Mouse (Mus musculus): ENCODE results near the gene Drc3.

Drc3 gene

DNA sequence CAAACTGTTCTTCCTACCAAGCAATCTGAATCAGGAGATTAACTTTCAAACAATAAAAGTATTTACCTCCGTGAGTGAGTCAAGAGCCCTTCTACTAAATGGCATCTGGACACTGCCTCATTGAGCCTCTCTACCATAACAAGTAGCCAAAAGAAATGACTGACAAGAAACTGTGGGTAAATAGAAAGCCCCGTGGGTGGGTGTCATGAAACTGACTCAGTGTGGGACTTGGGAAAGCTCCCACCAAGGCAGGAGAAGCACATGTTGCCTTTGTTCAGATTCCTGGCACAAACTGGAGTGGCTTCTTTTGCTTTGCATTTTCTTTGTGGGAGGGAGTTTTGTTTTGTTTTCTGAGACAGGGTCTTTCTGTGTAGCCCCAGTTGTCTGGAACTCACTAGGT is 17.4 kb upstream of the Drc3 start:
- no peak for DNase-seq (ENCODE audit: low spot score in 2 of 2)

DNA sequence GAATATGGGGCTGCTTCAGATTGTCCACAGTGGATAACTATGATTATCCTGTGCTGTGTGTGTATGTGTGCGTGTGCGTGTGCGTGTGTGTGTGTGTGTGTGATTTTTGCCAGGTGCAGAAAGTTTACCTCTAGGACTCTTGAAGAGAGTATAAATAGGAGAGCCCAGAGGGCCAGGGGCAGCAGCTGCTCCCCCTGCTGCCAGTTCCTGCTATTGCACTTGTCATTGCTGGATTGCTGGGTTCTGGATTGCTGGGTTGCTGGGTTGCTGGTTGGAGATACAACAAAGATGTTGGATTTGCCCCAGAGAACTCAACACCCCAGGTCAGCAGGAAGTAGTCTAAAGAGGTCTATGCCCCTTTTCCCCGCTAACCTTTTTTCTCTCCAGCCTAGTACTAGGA is 14.8 kb upstream of the Drc3 start:
- peak; percentile 17 to 48 for DNase-seq (ENCODE audit: low spot score in 2 of 2)

DNA sequence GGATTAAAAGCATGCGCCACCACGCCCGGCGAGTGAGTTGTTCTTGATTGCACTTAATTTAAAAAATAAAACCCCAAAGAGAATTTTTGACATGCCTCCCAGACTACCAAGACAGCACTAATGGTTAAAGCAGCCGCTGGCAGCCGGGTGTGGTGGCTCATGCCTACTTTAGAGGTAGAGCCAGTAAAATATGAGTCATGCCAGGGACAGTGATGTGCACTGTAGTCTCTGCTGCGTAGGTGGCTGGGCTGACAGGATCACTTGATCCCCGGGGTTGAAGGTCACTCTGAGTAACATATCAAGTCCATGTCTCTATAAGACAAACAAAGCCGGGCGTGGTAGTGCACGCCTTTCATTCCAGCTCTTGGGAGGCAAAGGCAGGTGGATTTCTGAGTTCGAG is 13.8 kb upstream of the Drc3 start:
- no peak for DNase-seq (ENCODE audit: low spot score in 2 of 2)

DNA sequence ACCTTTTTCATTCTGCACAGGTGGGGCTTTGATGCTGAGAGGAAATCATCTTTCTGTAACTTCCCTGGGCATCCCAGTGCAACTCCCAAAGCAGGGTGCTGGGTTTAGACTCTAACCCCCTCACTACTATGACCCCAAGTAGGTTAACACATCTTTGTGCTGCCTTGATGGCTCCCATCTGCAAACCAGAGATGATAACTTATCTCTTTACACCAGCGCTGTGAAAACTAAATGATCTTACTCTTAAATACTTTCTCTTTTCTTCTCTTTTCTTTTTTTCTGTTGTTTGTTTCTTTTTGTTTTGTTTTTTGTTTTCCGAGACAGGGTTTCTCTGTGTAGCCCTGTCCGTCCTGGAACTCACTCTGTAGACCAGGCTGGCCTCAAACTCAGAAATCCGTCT is 7.3 kb upstream of the Drc3 start:
- no peak for DNase-seq (ENCODE audit: low spot score in 2 of 2)

DNA sequence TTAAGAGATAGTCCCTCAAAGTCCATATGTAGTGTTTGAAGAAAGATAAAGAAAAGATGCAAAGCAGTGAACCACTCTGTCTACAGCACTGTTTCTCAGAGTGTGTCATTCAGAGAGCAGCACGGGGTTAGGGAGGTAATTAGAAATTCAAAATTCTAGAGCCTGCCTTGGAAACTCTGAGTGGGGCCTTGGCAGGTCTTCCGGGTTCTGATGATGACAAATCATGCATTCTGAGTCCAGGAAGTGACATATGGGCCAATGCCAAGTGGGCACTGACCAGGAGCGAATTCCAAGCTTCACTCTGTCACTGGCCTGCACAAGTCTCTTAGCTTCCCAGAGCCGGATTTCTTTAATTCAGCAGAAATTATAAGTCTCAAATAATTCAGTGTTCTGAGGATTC is 6.6 kb upstream of the Drc3 start:
- no peak for DNase-seq (ENCODE audit: low spot score in 2 of 2)

DNA sequence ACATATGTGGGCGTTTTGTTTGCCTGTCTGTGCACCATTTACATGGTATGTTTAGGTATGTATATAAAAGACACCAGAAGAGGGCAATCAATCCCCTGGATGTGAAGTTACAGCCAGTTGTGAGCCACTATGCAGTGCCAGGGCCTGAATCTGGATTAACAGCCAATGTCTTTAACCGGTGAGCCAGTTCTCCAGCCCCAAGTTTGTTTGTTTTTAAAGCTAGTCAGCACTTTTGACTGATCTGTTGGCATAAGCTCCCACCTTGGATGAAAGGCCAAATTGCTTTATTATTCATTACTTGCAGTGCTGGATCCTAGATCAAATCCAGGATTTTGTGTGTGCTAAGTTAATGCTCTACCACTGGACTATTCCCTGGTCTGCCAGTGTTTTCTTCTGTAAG is 1.7 kb upstream of the Drc3 start:
- no peak for DNase-seq (ENCODE audit: low spot score in 2 of 2)

DNA sequence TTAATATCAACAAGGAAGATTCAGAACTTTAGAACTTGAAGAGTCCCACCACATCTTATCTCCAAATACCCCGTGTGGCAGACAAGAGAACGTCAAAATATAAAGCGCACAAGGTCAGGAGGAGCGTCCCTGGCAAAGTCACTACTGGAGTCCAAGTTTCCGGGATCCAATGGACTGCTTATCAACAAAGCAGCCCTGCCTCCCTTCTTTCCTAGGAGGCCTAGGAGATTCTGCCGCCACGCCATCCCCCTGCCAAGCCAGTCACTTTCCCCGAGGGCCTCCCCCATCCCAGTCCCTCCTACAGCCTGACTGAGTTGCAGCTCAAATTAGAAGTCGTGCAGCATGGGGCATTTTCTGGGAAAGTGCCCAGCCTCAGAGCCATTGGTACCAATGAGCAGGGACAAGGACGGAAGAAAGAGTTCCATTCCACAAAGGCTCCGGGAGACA is 1.2 kb upstream of the Drc3 start:
- DNase-seq (ENCODE audit: low spot score in 2 of 2) = no peak

DNA sequence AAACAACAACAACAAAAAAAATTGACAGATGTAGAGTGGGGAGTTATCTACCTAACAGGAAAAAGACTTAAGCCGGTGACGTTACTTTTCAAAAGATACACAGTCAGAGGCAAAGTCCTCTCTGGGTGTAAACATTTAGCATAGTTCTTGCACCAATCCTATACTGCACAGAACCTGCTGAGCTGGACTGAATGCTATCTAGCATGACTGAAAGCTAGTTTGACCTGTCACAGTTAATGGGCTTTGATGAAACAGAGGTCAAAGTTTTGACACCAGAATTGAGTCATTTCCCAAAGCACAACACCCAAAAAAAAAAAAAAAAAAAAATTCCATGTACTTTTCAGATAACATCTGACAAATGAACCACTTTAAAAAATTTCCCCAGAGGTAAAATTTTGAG is 2.8 kb downstream of the Drc3 start:
- no peak for DNase-seq (ENCODE audit: low spot score in 2 of 2)

DNA sequence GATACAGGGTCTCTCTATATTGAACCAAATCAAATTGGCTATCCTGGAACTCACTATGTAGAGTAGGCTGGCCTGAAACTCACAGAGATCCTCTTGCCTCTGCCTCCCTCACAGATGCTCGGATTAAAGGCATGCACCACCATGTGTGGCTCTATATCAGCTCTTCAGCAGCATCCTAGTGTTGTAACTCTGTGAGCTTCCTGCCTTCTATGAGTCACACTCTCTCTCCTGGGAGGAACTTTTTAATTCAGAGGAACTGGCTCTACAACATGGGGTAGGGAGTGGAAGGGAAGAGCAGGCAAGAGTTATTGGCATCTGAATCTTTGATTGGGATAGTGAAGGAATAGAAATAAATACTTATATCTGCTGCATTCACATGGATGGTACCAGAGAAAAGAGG is 4.0 kb downstream of the Drc3 start:
- no peak for DNase-seq (ENCODE audit: low spot score in 2 of 2)

DNA sequence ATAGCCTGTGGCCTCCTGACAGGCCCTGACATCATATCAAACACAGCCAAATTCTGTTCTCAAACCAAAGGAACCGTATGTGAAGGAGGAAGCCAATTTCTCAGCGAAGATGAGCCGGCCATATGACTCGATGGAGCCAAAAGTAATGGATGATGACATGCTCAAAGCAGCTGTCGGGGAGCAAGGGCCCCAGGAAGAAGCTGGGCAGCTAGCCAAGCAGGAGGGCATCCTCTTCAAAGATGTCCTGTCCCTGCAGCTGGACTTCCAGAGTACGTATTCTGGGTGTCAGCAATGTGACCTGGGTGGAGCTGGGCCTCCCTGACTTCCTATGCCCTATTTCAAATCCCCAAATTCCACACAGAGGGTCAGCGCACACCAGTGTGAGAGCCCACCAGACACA is 5.4 kb downstream of the Drc3 start:
- no peak for DNase-seq (ENCODE audit: low spot score in 2 of 2)

DNA sequence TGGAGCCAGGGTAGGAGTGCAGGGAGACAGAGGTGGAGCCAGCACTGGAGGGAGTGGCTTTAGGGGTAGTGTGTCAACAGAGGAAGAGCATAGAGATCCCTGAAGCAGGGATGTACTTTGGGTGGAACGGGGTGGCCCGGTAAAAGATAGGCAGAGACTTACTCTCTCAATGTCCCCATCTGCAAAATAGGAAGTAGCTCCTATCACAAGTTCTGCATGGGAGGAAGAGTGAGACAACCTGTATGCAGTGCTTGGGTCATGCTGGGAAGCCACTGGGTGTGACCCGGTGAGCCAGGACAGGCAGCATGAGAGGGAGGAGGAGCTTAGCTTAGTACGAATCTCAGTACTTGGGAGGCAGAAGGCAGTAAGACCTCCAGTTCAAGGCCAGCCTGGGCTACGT is 6.0 kb downstream of the Drc3 start:
- DNase-seq (ENCODE audit: low spot score in 2 of 2) = no peak

DNA sequence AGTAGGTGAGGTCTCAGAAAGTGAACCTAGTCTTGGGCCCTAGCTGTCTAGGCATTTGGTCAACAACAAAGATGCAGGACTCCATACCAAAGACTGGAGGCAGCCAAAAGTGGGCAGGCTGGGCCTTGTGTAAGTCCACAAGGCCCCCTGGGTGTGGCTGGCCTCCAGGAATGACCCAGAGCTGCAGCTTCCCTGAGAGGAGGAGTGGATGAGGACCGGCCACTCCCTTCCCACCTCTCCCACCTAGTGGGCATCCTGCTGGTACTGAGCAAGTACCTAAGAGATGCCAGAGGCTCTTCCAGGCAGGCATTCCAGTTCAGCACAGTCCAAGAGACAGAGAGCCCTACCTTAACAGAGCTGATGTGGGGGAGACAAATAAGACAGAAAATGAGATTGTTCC is 6.8 kb downstream of the Drc3 start:
- DNase-seq (ENCODE audit: low spot score in 2 of 2) = no peak

DNA sequence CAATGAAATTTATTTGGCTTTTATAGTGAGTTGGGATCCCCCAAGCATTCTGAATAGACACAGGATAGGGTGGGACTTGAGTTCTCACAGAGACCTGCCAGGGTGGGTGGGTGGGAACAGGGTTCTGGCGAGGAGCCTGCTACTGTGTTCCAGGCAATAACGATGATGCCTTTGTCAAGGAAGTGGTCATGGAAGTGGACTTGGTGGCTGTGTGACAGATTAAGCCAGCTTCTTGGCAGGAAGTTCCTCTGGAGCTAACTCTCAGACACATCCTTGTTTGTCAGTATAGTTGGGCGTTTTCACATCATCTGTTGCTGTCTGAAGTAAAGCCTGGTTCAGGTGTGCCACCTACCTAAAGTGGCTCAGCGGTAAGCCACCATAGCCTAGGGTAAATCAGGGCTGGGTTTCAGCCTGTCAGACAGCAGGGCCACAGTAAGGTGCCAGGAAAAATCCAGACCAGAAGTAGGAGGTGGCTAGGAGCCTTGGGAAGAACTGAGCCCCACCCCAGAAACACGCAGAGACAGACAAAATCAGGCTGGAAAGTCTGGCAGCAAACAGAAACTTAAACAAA is 7.6 kb downstream of the Drc3 start:
- no peak for DNase-seq (ENCODE audit: low spot score in 2 of 2)

DNA sequence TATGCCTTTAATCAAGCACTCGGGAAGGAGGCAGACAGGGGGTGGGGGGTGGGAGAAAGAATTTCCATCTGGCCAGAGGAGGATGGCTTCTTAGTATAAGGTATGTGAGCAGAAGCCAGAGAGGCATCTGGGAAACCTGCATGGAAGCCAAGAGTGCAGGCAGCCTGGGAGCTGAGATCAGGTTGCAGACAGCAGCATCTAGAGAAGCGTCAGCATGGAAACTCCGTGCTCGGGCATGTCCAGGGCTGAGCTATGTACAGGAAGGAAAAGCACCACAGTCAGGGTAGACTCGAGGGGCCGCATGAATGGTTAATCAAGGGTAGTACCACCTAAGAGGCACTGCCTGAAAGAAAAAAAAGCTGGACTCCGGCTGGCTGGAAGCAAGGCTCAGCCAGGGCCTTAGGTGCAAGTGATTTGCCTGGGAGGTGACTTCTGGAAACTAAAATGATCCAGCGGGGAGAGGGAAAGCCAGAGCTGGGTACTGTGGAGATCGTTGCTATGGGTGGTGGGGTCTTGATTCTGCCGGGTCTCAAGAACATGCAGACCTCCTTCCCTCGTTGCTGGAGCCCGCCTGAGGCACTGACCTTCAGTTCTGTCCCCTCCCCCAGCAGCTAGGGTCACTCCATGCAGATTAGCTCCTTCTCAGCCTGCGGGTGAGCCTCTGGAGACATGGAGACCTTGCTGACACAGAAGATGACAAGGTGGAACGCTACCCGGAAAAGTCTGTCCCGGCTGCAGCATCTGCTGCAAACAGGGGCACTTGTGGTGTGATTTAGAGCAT is 13.3 kb downstream of the Drc3 start:
- DNase-seq (ENCODE audit: low spot score in 2 of 2) = no peak

DNA sequence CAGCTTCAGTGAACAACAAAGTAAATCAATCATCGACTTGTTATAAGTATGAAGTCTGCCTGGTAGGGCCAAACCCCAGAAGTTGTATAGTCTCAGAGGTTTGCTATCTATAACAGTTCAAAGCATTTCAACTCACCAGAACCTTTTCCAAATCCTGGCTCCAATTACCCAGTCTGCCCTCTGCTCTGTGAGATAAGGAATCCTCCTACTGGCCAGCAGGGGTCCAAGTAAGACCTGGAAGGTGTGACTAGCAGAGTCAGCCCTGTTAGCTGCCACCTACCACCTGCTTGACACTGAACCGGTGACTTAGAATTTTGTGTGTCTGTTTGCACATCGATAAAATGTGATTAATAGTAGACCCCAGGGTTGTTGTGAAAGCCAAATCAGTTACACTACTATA is 14.1 kb downstream of the Drc3 start:
- no peak for DNase-seq (ENCODE audit: low spot score in 2 of 2)

DNA sequence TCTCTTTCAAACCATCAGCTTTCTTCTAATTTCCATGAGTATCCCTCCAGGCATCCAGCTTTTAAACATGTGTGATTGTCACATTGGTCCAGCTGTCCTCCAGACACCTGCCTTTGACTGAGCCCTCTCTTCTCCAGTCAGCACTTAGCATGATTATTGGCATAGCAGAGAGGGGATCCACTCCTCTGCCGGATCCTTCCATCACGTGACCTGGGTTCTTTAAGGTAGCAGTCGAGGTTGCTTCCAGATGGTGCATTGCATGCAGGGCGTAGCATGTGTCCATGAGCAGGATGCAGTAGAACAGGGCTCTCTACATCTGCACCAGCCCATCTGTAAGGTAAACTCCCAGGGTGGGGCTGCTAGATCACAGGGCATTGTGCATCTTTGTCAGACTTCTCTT is 15.8 kb downstream of the Drc3 start:
- no peak for DNase-seq (ENCODE audit: low spot score in 2 of 2)

DNA sequence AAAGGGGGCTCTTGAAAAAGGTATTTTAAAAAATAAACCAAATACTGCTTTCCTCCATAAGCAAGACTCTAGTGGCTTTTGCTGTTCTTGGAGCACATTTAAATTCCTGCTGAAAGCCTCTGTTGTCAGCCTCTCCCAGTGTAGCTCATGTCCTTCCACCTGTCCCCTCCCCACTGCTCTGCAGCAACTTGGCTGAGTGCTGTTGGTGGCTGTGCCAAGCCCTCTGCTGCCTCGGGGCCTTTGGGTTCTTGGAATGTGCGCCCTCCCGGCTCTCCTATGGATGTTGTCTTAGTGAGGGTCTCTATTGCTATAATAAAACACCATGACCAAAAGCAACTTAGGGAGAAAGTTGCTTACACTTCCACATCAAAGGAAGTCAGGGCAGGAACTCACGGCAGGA is 16.3 kb downstream of the Drc3 start:
- no peak for DNase-seq (ENCODE audit: low spot score in 2 of 2)

DNA sequence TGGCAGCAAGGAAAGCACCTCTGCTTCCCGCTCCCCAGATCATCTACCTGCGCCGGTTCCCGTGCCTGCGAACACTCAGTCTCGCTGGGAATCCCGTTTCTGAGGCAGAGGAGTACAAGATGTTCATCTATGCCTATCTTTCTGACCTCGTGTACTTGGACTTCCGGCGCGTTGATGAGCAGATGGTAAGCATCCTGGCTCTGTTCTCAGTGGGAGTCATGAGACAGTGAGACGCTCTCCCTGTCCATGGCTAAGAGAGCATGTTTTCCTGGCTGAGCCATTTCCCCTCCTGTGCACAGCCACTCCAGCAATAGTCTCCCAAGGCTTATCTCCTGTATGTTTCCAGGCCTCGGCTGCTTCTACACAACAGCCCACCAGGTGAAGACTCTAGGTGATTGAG is 17.3 kb downstream of the Drc3 start:
- no peak for DNase-seq (ENCODE audit: low spot score in 2 of 2)

DNA sequence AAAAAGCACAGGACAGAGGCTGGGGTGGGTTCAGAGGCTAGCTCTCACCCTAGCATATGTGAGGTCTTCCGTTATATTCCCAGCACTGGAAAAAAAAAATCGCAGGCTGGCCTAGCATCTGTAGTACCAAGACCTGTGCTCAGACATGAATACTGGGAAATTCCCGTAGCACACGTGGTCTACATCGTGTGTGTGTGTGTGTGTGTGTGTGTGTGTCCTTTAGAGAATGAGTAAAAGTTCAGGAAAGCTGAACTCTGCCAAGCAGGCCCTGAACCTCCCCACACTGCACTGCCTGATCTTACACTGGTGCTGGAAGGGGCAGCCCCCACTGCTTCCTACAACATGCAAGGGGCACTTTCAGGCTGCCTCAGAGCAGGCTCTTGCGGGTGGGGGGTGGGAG is 21.4 kb downstream of the Drc3 start:
- DNase-seq (ENCODE audit: low spot score in 2 of 2) = no peak

DNA sequence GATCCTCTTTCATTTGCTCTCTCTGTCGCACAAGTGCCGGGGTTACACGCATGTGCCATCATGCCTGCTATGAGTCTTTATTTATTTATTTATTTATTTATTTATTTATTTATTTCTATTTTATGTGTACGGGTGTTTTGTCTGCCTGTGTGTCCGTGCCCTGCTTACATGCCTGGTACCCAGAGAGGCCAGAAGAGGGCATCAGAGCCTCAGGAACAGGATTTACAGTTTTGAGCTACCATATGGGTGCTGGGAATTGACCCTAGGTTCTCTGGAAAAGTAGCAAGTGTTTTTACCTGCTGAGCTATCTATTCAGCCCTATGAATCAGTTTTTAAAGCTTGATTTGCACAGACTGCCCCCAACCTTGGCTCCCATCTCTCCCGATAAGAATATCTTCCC is 30.4 kb downstream of the Drc3 start:
- no peak for DNase-seq (ENCODE audit: low spot score in 2 of 2)

DNA sequence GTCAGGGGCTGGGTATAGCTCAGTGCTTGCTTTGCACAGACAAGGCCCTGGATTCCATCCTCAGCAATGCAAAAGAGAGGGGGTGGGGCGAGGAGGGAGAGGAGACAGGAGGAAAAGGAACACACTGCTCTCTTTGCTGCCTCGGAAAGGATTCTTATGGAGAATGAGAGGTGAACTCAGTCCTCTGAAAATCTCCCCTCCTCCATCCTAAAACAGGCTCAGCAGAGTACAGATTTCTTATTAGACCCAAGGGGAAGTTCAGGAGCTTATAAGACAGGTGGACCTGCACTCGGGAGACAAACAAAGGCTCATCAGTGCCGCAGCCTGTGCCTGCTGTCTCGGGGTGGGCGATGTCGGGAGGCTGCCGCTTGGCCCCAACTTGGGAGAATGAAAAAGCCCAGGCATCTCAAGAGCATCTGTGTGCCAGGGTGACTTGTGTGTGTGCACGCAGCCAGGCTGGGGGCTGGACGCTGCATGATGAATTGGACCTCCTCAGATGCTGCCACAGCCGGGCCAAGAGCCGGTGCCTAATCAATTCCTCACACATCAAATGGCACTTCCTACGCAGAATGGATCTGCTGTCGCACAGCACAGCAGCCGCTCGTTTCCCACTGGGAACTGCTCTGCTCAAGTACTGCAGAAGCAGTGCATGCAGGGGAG is 31.8 kb downstream of the Drc3 start:
- DNase-seq (ENCODE audit: low spot score in 2 of 2) = no peak

DNA sequence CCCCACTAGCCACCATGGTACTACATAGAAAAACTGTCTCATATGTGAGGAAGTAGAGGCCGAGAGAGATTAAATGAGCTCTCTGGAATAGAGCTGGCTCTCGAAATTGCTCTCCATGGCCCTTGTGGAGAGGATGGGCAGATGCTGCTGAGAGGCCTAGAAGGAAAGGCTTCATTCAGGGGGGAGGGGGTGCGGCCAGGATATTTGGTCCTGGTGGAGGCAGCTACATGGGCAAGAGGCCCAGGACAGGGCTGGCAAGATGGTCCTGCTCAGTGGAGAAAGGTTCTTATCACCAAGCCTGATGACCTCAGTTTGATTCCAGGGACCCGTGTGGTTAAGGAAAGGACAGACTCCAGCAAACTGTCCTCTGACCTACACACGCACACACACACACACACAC is 32.8 kb downstream of the Drc3 start:
- no peak for DNase-seq (ENCODE audit: low spot score in 2 of 2)

DNA sequence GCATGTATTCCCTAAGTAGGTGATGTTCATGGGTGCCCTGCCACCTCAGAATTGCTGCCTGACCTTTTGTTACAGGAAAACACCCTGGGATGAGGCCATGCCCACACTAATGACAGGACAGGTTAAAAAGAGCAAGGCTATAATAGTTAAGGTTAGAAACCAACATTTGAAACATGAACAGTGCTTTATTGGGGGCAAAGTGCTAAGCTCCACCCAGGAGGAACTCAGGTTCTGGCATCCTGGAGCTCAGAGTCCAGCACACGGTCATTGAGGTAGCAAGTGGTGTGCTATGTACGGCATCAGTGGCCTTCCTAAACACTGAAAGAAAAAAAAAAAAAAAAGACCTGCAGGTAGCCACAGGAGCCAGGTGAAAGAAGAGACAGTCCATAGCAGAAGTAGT is 34.8 kb downstream of the Drc3 start:
- DNase-seq (ENCODE audit: low spot score in 2 of 2) = no peak
